Mouse (Mus musculus) fibroblast of lung, adult 2 months (primary cell): Measurements from ENCODE around the gene Rflna.

Experiments used
- DNase-seq: peaks from one replicate; pipeline ENCODE4 v3.0.0-alpha.2; 2011; ENCODE audit warnings: low read depth

The Rflna gene

GRCm38 (mm10) chr5:125002969-125003872, at the start of gene Rflna:
Gene Rflna, plus strand, starts transcription at chr5:125003221.
- no peak for DNase-seq

- no peak for DNase-seq
These were observed 48.4 kb upstream of the Rflna start for GRCm38 (mm10) chr5:124954404-124955305.

- peak; percentile 85 for DNase-seq
These were observed 45.5 kb upstream of the Rflna start for GRCm38 (mm10) chr5:124957491-124957890.

- no peak for DNase-seq
These were observed 43.9 kb upstream of the Rflna start for GRCm38 (mm10) chr5:124959099-124959498.

GRCm38 (mm10) chr5:124960131-124960901, 42.7 kb upstream of the Rflna start:
- DNase-seq: no peak

- DNase-seq: no peak
These were observed 41.6 kb upstream of the Rflna start for GRCm38 (mm10) chr5:124961433-124961832.

GRCm38 (mm10) chr5:124962761-124963160, 40.3 kb upstream of the Rflna start:
- no peak for DNase-seq

GRCm38 (mm10) chr5:124963806-124964672, 39.0 kb upstream of the Rflna start:
- peak; percentile 99 for DNase-seq

- DNase-seq: peak; percentile 96
These were observed 36.2 kb upstream of the Rflna start for GRCm38 (mm10) chr5:124966622-124967332.

- peak; percentile 76 for DNase-seq
These were observed 33.2 kb upstream of the Rflna start for GRCm38 (mm10) chr5:124969790-124970189.

- DNase-seq: no peak
These were observed 16.8 kb upstream of the Rflna start for GRCm38 (mm10) chr5:124986222-124986621.

- no peak for DNase-seq
These were observed 16.4 kb upstream of the Rflna start for GRCm38 (mm10) chr5:124986656-124987055.

GRCm38 (mm10) chr5:124989724-124990123, 13.3 kb upstream of the Rflna start:
- no peak for DNase-seq

- DNase-seq: no peak
These were observed 10.7 kb upstream of the Rflna start for GRCm38 (mm10) chr5:124992323-124992722.

- no peak for DNase-seq
These were observed 10.1 kb upstream of the Rflna start for GRCm38 (mm10) chr5:124992891-124993290.

GRCm38 (mm10) chr5:124996816-124997215, 6.2 kb upstream of the Rflna start:
- no peak for DNase-seq

- DNase-seq: no peak
These were observed 5.1 kb upstream of the Rflna start for GRCm38 (mm10) chr5:124997913-124998312.

GRCm38 (mm10) chr5:125000756-125001250, 2.2 kb upstream of the Rflna start:
- no peak for DNase-seq

- no peak for DNase-seq
These were observed 843 bp downstream of the Rflna start for GRCm38 (mm10) chr5:125003873-125004255.
